Mouse (Mus musculus): ENCODE results near the gene Gm7102. TPM values are rescaled to one million over a fixed set of nuclear protein-coding genes. Genes with fewer than 3 reads are reported as not detected.
A peak's percentile ranks its signal among the peaks of the same experiment; 100 is the strongest.
"Not testable (repeated sequence)": the region's sequence is repeated elsewhere in the genome, so short reads cannot be mapped to it uniquely, and the experiment has no call there.

The Gm7102 gene
- polyA plus RNA-seq (2015; fragmentation: Nextera tagmentation; extraction: Ambion mirVana) = 0.18 and 0.21 TPM in 2 replicates

DNA sequence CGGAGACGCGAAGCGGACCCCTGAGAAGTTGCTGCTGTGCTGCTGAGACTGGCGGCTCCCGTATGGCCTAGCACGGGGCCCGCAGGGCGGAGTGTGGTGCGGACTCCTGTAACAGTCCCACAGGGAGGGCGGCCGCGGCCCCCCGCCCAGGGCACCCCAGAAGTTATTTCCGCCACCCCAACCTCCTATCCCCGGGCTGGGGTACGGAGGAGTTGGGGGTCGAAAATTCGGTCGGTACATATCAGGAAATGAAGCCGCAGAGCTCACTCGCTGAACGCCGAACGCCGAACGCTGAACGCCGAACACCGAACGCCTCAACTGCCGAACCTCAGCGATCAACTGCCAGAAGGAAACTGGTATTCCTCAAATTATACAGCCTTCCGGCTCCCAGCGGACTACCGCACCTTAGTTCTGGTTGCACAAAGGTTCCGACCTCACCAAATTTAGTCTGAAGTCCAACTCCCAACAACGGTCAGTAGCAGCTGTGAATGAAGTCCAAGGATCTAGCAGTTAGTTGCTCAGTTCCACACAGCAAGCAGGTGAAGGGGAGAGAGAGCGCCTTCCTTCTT is at the start of gene Gm7102:
Gm7102 (minus strand) TSS at position 554 of the 569 bp plus-strand sequence.
- ATAC-seq (replicated peaks; ENCODE audit: extremely low read depth, insufficient read depth, low FRiP score) = no peak
- Histone ChIP-seq H3K27me3 (ENCODE audit: control insufficient read depth, insufficient read depth, low read length) (no peaks in the 10 kb centered on the region), H3K4me3 (ENCODE audit: low read length) (peak within 1 kb of the TSS; percentile 55), H3K4me1 (ENCODE audit: control insufficient read depth, insufficient read depth, low read length) (no peaks in the 10 kb centered on the region), H3K9me3 (replicated peaks; ENCODE audit: control insufficient read depth, low read length) (0 out of 2 replicates have a peak, but pooled peaks cover under 1% of the 10 kb centered on the region), H3K36me3 (ENCODE audit: control insufficient read depth, insufficient read depth) (no peaks in the 10 kb centered on the region), H3K27ac (ENCODE audit: low read length) (no peak within 1 kb of the TSS), H3K4me2 (ENCODE audit: low read depth, low read length) (peak within 1 kb of the TSS; percentile 74), H3K9ac (ENCODE audit: low read length) (peak within 1 kb of the TSS; percentile 70)
- WGBS = 20% methylated on average over 39 of the region's 39 CpGs

GRCm38 (mm10) chr19:61224678-61225525 is 48.8 kb upstream of the Gm7102 start:
- Histone ChIP-seq H3K4me1 (ENCODE audit: control insufficient read depth, insufficient read depth, low read length) (no peaks in the 10 kb centered on the region), H3K4me2 (ENCODE audit: low read depth, low read length) (peak overlapping the region; percentile 82), H3K27me3 (ENCODE audit: control insufficient read depth, insufficient read depth, low read length) (no peaks in the 10 kb centered on the region), H3K9me3 (replicated peaks; ENCODE audit: control insufficient read depth, low read length) (peaks cover 8% of the 10 kb centered on the region), H3K9ac (ENCODE audit: low read length) (no peak overlapping the region), H3K36me3 (ENCODE audit: control insufficient read depth, insufficient read depth) (no peaks in the 10 kb centered on the region), H3K4me3 (ENCODE audit: low read length) (peak overlapping the region; percentile 69), H3K27ac (ENCODE audit: low read length) (no peak overlapping the region)
- WGBS = 32% methylated on average over 53 of the region's 53 CpGs
- no peak for ATAC-seq (replicated peaks; ENCODE audit: extremely low read depth, insufficient read depth, low FRiP score)

- Histone ChIP-seq H3K27me3 (ENCODE audit: control insufficient read depth, insufficient read depth, low read length) (no peaks in the 10 kb centered on the region), H3K4me2 (ENCODE audit: low read depth, low read length) (no peak overlapping the region), H3K9ac (ENCODE audit: low read length) (no peak overlapping the region), H3K27ac (ENCODE audit: low read length) (no peak overlapping the region), H3K4me3 (ENCODE audit: low read length) (no peak overlapping the region), H3K36me3 (ENCODE audit: control insufficient read depth, insufficient read depth) (no peaks in the 10 kb centered on the region), H3K4me1 (ENCODE audit: control insufficient read depth, insufficient read depth, low read length) (no peaks in the 10 kb centered on the region), H3K9me3 (replicated peaks; ENCODE audit: control insufficient read depth, low read length) (peaks cover 8% of the 10 kb centered on the region)
- 87% methylated on average over 6 of the region's 6 CpGs for WGBS
- ATAC-seq (replicated peaks; ENCODE audit: extremely low read depth, insufficient read depth, low FRiP score) = no peak
These were observed 47.7 kb upstream of the Gm7102 start for GRCm38 (mm10) chr19:61223706-61224328.

DNA sequence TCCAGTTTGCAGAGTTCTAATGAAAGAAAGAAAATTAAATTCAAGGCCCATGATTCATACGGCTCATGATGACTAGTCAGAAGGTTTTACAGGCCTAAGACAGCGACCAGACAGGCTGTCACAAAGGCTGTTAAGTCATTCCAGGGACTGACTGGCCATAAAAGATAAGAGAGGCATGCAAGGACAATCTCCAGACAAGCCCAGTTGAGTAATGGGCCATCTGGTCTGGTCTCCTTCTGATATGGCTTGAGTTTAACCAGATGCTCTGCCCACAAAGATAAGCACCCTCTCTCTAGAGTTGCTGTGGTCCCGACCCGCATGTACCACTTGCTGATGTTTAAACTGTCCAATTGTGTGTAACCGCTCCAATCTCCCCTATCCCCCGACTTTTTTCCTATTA is 31.4 kb upstream of the Gm7102 start:
- not testable (repeated sequence) for H3K27me3 ChIP-seq (ENCODE audit: control insufficient read depth, insufficient read depth, low read length); H3K4me3 ChIP-seq (ENCODE audit: low read length); H3K9me3 ChIP-seq (replicated peaks; ENCODE audit: control insufficient read depth, low read length); H3K9ac ChIP-seq (ENCODE audit: low read length); H3K36me3 ChIP-seq (ENCODE audit: control insufficient read depth, insufficient read depth); ATAC-seq (replicated peaks; ENCODE audit: extremely low read depth, insufficient read depth, low FRiP score); H3K27ac ChIP-seq (ENCODE audit: low read length); H3K4me1 ChIP-seq (ENCODE audit: control insufficient read depth, insufficient read depth, low read length); H3K4me2 ChIP-seq (ENCODE audit: low read depth, low read length)
- WGBS = 44% methylated on average over 6 of the region's 6 CpGs

GRCm38 (mm10) chr19:61199836-61200235 is 23.7 kb upstream of the Gm7102 start:
- H3K27ac ChIP-seq (ENCODE audit: low read length) = no peak overlapping the region
- no peaks in the 10 kb centered on the region for H3K36me3 ChIP-seq (ENCODE audit: control insufficient read depth, insufficient read depth)
- H3K4me2 ChIP-seq (ENCODE audit: low read depth, low read length) = no peak overlapping the region
- no peak overlapping the region for H3K9ac ChIP-seq (ENCODE audit: low read length)
- H3K9me3 ChIP-seq (replicated peaks; ENCODE audit: control insufficient read depth, low read length) = no peaks in the 10 kb centered on the region
- no peaks in the 10 kb centered on the region for H3K4me1 ChIP-seq (ENCODE audit: control insufficient read depth, insufficient read depth, low read length)
- ATAC-seq (replicated peaks; ENCODE audit: extremely low read depth, insufficient read depth, low FRiP score) = no peak
- no peak overlapping the region for H3K4me3 ChIP-seq (ENCODE audit: low read length)
- WGBS = 10% methylated on average over 10 of the region's 10 CpGs
- no peaks in the 10 kb centered on the region for H3K27me3 ChIP-seq (ENCODE audit: control insufficient read depth, insufficient read depth, low read length)

DNA sequence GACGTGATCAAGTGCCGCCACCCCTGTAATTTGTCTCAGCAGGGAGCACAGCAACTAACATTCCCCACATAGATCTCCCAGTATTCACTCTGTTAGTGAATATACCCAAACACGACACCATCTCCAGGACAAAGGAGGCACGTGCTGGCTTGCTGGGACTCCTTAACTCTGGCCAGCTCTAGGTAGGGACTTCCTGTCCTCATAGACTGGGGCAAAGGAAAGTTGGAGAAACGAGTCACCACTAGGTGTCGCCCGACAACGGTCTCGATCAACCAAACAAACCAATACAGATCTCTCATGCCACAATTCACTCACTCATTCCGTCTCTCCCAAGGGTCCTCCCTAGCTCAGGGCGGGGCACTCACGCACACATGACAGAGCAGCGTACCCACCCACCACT is 23.2 kb upstream of the Gm7102 start:
- no peaks in the 10 kb centered on the region for H3K27me3 ChIP-seq (ENCODE audit: control insufficient read depth, insufficient read depth, low read length)
- H3K36me3 ChIP-seq (ENCODE audit: control insufficient read depth, insufficient read depth) = no peaks in the 10 kb centered on the region
- H3K4me1 ChIP-seq (ENCODE audit: control insufficient read depth, insufficient read depth, low read length) = no peaks in the 10 kb centered on the region
- H3K4me3 ChIP-seq (ENCODE audit: low read length) = no peak overlapping the region
- 11% methylated on average over 13 of the region's 13 CpGs for WGBS
- no peak overlapping the region for H3K27ac ChIP-seq (ENCODE audit: low read length)
- no peak for ATAC-seq (replicated peaks; ENCODE audit: extremely low read depth, insufficient read depth, low FRiP score)
- H3K9me3 ChIP-seq (replicated peaks; ENCODE audit: control insufficient read depth, low read length) = no peaks in the 10 kb centered on the region
- no peak overlapping the region for H3K4me2 ChIP-seq (ENCODE audit: low read depth, low read length)
- no peak overlapping the region for H3K9ac ChIP-seq (ENCODE audit: low read length)

DNA sequence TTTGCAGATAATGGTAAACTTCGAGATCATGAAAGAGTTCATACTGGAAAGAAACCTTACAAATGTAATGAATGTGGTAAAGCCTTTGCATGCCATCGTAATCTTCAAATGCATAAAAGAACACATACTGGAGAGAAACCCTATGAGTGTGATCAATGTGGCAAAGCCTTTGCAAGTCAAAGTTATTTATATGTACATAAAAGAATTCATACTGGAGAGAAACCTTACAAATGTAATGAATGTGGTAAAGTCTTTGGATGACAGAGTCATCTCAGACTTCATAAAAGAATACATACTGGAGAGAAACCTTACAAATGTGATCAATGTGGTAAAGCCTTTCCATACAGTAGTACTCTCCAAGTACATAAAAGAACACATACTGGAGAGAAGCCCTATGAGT is 7.5 kb upstream of the Gm7102 start, which contains the start of gene Gm6020:
Gm6020 (plus strand) TSS at position 301 of the 400 bp plus-strand sequence.
- not testable (repeated sequence) for H3K4me3 ChIP-seq (ENCODE audit: low read length); ATAC-seq (replicated peaks; ENCODE audit: extremely low read depth, insufficient read depth, low FRiP score); H3K27me3 ChIP-seq (ENCODE audit: control insufficient read depth, insufficient read depth, low read length); H3K9ac ChIP-seq (ENCODE audit: low read length); H3K36me3 ChIP-seq (ENCODE audit: control insufficient read depth, insufficient read depth); H3K4me2 ChIP-seq (ENCODE audit: low read depth, low read length); H3K9me3 ChIP-seq (replicated peaks; ENCODE audit: control insufficient read depth, low read length); H3K4me1 ChIP-seq (ENCODE audit: control insufficient read depth, insufficient read depth, low read length); H3K27ac ChIP-seq (ENCODE audit: low read length)
- WGBS = 79% methylated on average over 2 of the region's 2 CpGs

DNA sequence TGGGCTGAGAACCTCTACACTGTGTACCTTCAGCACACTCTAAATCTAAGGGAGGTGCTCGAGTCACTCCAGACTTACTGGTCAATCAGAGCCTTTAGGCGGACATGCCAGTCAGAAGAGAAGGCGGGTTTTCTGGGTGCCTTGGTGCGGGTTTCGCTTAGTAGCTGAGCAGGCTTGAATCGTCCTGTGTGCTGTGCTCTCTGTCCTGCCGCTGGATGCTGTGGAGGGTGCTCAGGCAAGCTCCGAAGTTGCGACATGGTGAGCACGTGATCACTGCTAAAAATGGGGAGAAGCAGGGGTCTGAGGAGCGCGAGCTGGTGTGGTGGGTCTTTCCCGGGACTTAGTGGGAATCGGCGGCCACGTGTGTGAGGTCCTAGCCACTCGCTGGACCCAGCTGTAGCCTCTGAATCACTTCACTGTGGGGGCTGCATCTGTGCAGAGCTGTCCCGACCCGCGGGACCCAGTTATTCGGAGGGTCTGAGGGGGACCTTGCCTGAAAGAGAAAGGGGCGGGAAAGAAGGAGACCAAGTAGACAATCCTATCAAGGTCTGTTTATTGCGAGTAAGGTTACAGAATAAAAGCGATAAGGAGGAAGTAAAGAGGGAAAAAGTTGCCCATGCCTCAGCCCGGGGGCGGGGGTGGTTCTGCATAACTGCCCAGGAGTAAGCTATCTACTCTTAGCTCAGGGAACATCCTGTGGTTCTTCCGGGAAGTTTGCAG is 24.2 kb downstream of the Gm7102 start:
- Histone ChIP-seq H3K4me2 (ENCODE audit: low read depth, low read length) (peak overlapping the region; percentile 89), H3K4me3 (ENCODE audit: low read length) (peak overlapping the region; percentile 60), H3K36me3 (ENCODE audit: control insufficient read depth, insufficient read depth) (no peaks in the 10 kb centered on the region), H3K27me3 (ENCODE audit: control insufficient read depth, insufficient read depth, low read length) (no peaks in the 10 kb centered on the region), H3K4me1 (ENCODE audit: control insufficient read depth, insufficient read depth, low read length) (0 out of 2 replicates have a peak, but pooled peaks cover 5% of the 10 kb centered on the region), H3K9ac (ENCODE audit: low read length) (peak overlapping the region; percentile 67), H3K9me3 (replicated peaks; ENCODE audit: control insufficient read depth, low read length) (peaks cover 3% of the 10 kb centered on the region), H3K27ac (ENCODE audit: low read length) (no peak overlapping the region)
- peak; percentile 78 for ATAC-seq (replicated peaks; ENCODE audit: extremely low read depth, insufficient read depth, low FRiP score)
- WGBS = 4% methylated on average over 27 of the region's 27 CpGs

Data from heart, embryonic 16.5 days (tissue).